In genomic region chr16:57056995-57057394, GRCm38 (mm10) we compare ENCODE assay signal across 42 mouse cellular contexts. TPM values are rescaled to one million over a fixed set of nuclear protein-coding genes. Genes with fewer than 3 reads are reported as not detected.
"Had no signal": no experiment of that assay in that cellular context is flagged by ENCODE, and none has a peak within 500 bp of the region (broad histone marks: within the 10 kb centered on the region; RNA-seq: fewer than 3 reads in every experiment).

No protein-coding gene starts in this region.

- ATAC-seq: hindbrain, embryonic 16.5 days; hindbrain, postnatal 0 days; inflammation-experienced regulatory T-cells, adult 6 months had no signal

- H3K9ac ChIP-seq: heart, embryonic 12.5 days; heart, embryonic 13.5 days; heart, embryonic 15.5 days; hindbrain, embryonic 12.5 days; hindbrain, embryonic 13.5 days; hindbrain, embryonic 14.5 days; hindbrain, embryonic 15.5 days; kidney, embryonic 15.5 days had no signal

- H3K27ac ChIP-seq: heart, embryonic 10.5 days; heart, embryonic 13.5 days; heart, embryonic 15.5 days; hindbrain, embryonic 10.5 days; hindbrain, embryonic 12.5 days; hindbrain, embryonic 13.5 days; hindbrain, embryonic 14.5 days; hindbrain, embryonic 15.5 days; hindbrain, postnatal 0 days; kidney, embryonic 15.5 days; kidney, postnatal 0 days; layer of hippocampus, adult 2 months; left cerebral cortex, adult 2 months had no signal

- H3K27me3 ChIP-seq: heart, embryonic 12.5 days; heart, embryonic 13.5 days; heart, embryonic 15.5 days; hindbrain, embryonic 12.5 days; hindbrain, embryonic 13.5 days; hindbrain, embryonic 15.5 days; kidney, embryonic 15.5 days had no signal

- DNase-seq: heart, postnatal 10 days; heart, postnatal 14 days; heart, postnatal 36 days; heart, postnatal 4 days; kidney, adult 11 months; kidney, adult 18-20 months; kidney, adult 2 months; kidney, adult 8-10 months; kidney, adult 9 months; kidney, postnatal 10 days; kidney, postnatal 14 days; kidney, postnatal 25 days; kidney, postnatal 36 days; kidney, postnatal 4 days; layer of hippocampus, adult 9-11 months; layer of hippocampus, postnatal 36 days had no signal

- H3K4me2 ChIP-seq: heart, embryonic 11.5 days; heart, embryonic 12.5 days; heart, embryonic 13.5 days; heart, embryonic 15.5 days; hindbrain, embryonic 12.5 days; hindbrain, embryonic 13.5 days; hindbrain, embryonic 14.5 days; hindbrain, embryonic 15.5 days; kidney, embryonic 15.5 days had no signal

- H3K4me3 ChIP-seq: heart, embryonic 10.5 days; heart, embryonic 12.5 days; heart, embryonic 13.5 days; heart, embryonic 15.5 days; hindbrain, embryonic 10.5 days; hindbrain, embryonic 12.5 days; hindbrain, embryonic 13.5 days; hindbrain, embryonic 15.5 days; kidney, embryonic 15.5 days; layer of hippocampus, adult 2 months; left cerebral cortex, adult 2 months had no signal

- H3K9me3 ChIP-seq: heart, embryonic 10.5 days; heart, embryonic 12.5 days; heart, embryonic 13.5 days; heart, embryonic 15.5 days; hindbrain, embryonic 10.5 days; hindbrain, embryonic 12.5 days; hindbrain, embryonic 13.5 days; hindbrain, embryonic 15.5 days; kidney, embryonic 15.5 days had no signal

- H3K36me3 ChIP-seq: heart, embryonic 10.5 days; heart, embryonic 12.5 days; heart, embryonic 13.5 days; heart, embryonic 15.5 days; hindbrain, embryonic 10.5 days; hindbrain, embryonic 12.5 days; hindbrain, embryonic 13.5 days; hindbrain, embryonic 15.5 days; kidney, embryonic 15.5 days had no signal

- H3K4me1 ChIP-seq: heart, embryonic 10.5 days; heart, embryonic 12.5 days; heart, embryonic 13.5 days; heart, embryonic 15.5 days; hindbrain, embryonic 10.5 days; hindbrain, embryonic 12.5 days; hindbrain, embryonic 13.5 days; hindbrain, embryonic 15.5 days; kidney, embryonic 15.5 days had no signal

RNA-seq across cellular contexts. Expression of gene Tmem45a2, which starts 14.2 kb away (rescaled TPM):
- total RNA-seq: heart, adult 8-10 months; heart, postnatal 10 days; heart, postnatal 14 days; heart, postnatal 25 days; heart, postnatal 36 days; heart, postnatal 4 days; layer of hippocampus, adult 18-20 months; layer of hippocampus, adult 2 months; layer of hippocampus, postnatal 14 days; layer of hippocampus, postnatal 25 days; left cerebral cortex, adult 2 months had no signal
- polyA plus RNA-seq: heart, embryonic 10.5 days; heart, embryonic 11.5 days; heart, embryonic 12.5 days; heart, embryonic 16.5 days; hindbrain, embryonic 10.5 days; hindbrain, embryonic 11.5 days; inflammation-experienced regulatory T-cells, adult 6 months; kidney, adult 2 months; kidney, embryonic 14.5 days; large intestine, adult 2 months had no signal
